Mouse (Mus musculus): Measurements from ENCODE around the gene Gstm6. TPM values are rescaled to one million over a fixed set of nuclear protein-coding genes. Genes with fewer than 3 reads are reported as not detected.
"Not testable (repeated sequence)": the region's sequence is repeated elsewhere in the genome, so short reads cannot be mapped to it uniquely, and the experiment has no call there.

Gene Gstm6
- total and polyA plus RNA-seq, 3 experiments: 0.16 TPM; not detected in 2

- TF ChIP-seq TAL1 (conservative IDR thresholded peaks at IDR 0.05; ENCODE audit: low read depth, low read length): no peak
- no peak for TF ChIP-seq GATA1 (IDR thresholded peaks at IDR 0.05; ENCODE audit: borderline replicate concordance, low read length)
- no peak for TF ChIP-seq GATA2 (IDR thresholded peaks at IDR 0.05; ENCODE audit: borderline replicate concordance, low read depth, low read length)
- TF ChIP-seq CTCF (IDR thresholded peaks at IDR 0.05; ENCODE audit: low read depth, low read length): no peak
- TF ChIP-seq POLR2AphosphoS5 (IDR thresholded peaks at IDR 0.05; ENCODE audit: insufficient replicate concordance, low read depth, low read length): no peak
- H3K4me1 ChIP-seq (ENCODE audit: insufficient read depth, low read depth, low read length): no peaks in the 10 kb centered on the region
- ATAC-seq (ENCODE audit: extremely low read depth, insufficient number of reproducible peaks, low FRiP score, poor library complexity, severe bottlenecking) (no peak), DNase-seq (ENCODE audit: low spot score) (no peak)
- no peaks in the 10 kb centered on the region for H3K36me3 ChIP-seq (replicated peaks)
- H3K9me3 ChIP-seq (replicated peaks): no peaks in the 10 kb centered on the region
- H3K4me3 ChIP-seq (ENCODE audit: low read depth, low read length): no peak overlapping the region
- peaks cover 26% of the 10 kb centered on the region for H3K27me3 ChIP-seq (ENCODE audit: insufficient read depth, low read length)
Observed at GRCm38 (mm10) chr3:107900955-107901673, 42.4 kb downstream of the Gstm6 start.

GRCm38 (mm10) chr3:107898691-107899090 lies 44.9 kb downstream of the Gstm6 start:
- ATAC-seq (ENCODE audit: extremely low read depth, insufficient number of reproducible peaks, low FRiP score, poor library complexity, severe bottlenecking) (no peak), DNase-seq (ENCODE audit: low spot score) (no peak)
- no peaks in the 10 kb centered on the region for H3K4me1 ChIP-seq (ENCODE audit: insufficient read depth, low read depth, low read length)
- H3K27me3 ChIP-seq (ENCODE audit: insufficient read depth, low read length): peaks cover 26% of the 10 kb centered on the region
- no peaks in the 10 kb centered on the region for H3K9me3 ChIP-seq (replicated peaks)
- H3K36me3 ChIP-seq (replicated peaks): no peaks in the 10 kb centered on the region
- TF ChIP-seq GATA2 (IDR thresholded peaks at IDR 0.05; ENCODE audit: borderline replicate concordance, low read depth, low read length) (no peak), POLR2AphosphoS5 (IDR thresholded peaks at IDR 0.05; ENCODE audit: insufficient replicate concordance, low read depth, low read length) (no peak), TAL1 (conservative IDR thresholded peaks at IDR 0.05; ENCODE audit: low read depth, low read length) (no peak), CTCF (IDR thresholded peaks at IDR 0.05; ENCODE audit: low read depth, low read length) (no peak), GATA1 (IDR thresholded peaks at IDR 0.05; ENCODE audit: borderline replicate concordance, low read length) (no peak)
- H3K4me3 ChIP-seq (ENCODE audit: low read depth, low read length): no peak overlapping the region

DNA sequence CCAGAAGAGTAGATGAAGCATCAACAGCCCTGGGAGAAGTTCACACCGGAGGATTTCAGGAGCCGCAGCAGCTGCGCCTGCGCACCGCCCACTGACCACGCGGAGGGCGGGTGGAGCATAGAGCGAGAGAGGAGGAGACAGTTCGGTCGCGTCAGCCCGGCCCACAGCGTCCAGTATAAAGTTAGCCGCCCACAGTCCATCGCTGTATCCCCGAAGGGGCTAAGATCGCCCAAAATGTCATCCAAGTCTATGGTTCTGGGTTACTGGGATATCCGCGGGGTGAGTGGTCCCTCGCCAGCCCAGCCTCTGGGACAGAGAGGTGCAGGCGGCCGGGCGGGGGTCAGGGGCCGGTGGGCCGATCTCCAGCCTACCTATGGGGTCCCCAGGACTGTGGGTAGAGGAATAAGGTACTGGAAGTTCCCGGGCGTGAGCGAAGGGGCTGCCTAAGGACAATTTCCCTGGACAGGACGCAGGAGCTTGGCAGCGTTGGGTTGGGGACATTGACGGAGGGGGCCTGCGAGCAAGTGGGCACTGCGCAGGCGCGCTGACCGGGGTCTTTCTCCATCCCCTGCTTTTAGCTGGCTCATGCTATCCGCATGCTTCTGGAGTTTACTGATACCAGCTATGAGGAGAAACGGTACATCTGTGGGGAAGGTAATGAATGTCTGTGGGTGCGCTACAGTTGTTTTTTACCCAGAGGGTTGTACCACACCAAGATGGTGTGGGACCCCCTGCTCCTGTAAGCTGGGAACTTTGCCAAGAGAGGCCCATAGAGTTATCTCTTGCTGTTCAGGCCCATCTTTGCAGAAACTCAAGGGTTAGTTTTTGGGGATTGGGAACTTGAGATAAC lies 47.6 kb downstream of the Gstm6 start, which contains the start of gene Gstm5:
TSS of gene Gstm5 (plus strand) at position 102 of the 850 bp plus-strand sequence.
- Histone ChIP-seq H3K4me3 (ENCODE audit: low read depth, low read length) (no peak within 1 kb of the TSS), H3K4me1 (ENCODE audit: insufficient read depth, low read depth, low read length) (no peaks in the 10 kb centered on the region), H3K27me3 (ENCODE audit: insufficient read depth, low read length) (peaks cover 19% of the 10 kb centered on the region), H3K36me3 (replicated peaks) (no peaks in the 10 kb centered on the region), H3K9me3 (replicated peaks) (no peaks in the 10 kb centered on the region)
- no peak for TF ChIP-seq TAL1 (conservative IDR thresholded peaks at IDR 0.05; ENCODE audit: low read depth, low read length)
- no peak for TF ChIP-seq GATA1 (IDR thresholded peaks at IDR 0.05; ENCODE audit: borderline replicate concordance, low read length)
- TF ChIP-seq CTCF (IDR thresholded peaks at IDR 0.05; ENCODE audit: low read depth, low read length): no peak
- TF ChIP-seq GATA2 (IDR thresholded peaks at IDR 0.05; ENCODE audit: borderline replicate concordance, low read depth, low read length): no peak
- TF ChIP-seq POLR2AphosphoS5 (IDR thresholded peaks at IDR 0.05; ENCODE audit: insufficient replicate concordance, low read depth, low read length): no peak
- DNase-seq (ENCODE audit: low spot score) (no peak), ATAC-seq (ENCODE audit: extremely low read depth, insufficient number of reproducible peaks, low FRiP score, poor library complexity, severe bottlenecking) (no peak)

GRCm38 (mm10) chr3:107895194-107895719 lies 48.3 kb downstream of the Gstm6 start:
- H3K4me1 ChIP-seq (ENCODE audit: insufficient read depth, low read depth, low read length): no peaks in the 10 kb centered on the region
- ATAC-seq (ENCODE audit: extremely low read depth, insufficient number of reproducible peaks, low FRiP score, poor library complexity, severe bottlenecking): no peak
- H3K4me3 ChIP-seq (ENCODE audit: low read depth, low read length): no peak overlapping the region
- H3K9me3 ChIP-seq (replicated peaks): no peaks in the 10 kb centered on the region
- H3K27me3 ChIP-seq (ENCODE audit: insufficient read depth, low read length): peaks cover 17% of the 10 kb centered on the region; the same call in 1 of the 2 replicates
- TF ChIP-seq POLR2AphosphoS5 (IDR thresholded peaks at IDR 0.05; ENCODE audit: insufficient replicate concordance, low read depth, low read length): no peak
- TF ChIP-seq GATA2 (IDR thresholded peaks at IDR 0.05; ENCODE audit: borderline replicate concordance, low read depth, low read length): no peak
- TF ChIP-seq GATA1 (IDR thresholded peaks at IDR 0.05; ENCODE audit: borderline replicate concordance, low read length): no peak
- no peak for TF ChIP-seq TAL1 (conservative IDR thresholded peaks at IDR 0.05; ENCODE audit: low read depth, low read length)
- no peak for TF ChIP-seq CTCF (IDR thresholded peaks at IDR 0.05; ENCODE audit: low read depth, low read length)
- H3K36me3 ChIP-seq (replicated peaks): no peaks in the 10 kb centered on the region
- no peak for DNase-seq (ENCODE audit: low spot score)

DNA sequence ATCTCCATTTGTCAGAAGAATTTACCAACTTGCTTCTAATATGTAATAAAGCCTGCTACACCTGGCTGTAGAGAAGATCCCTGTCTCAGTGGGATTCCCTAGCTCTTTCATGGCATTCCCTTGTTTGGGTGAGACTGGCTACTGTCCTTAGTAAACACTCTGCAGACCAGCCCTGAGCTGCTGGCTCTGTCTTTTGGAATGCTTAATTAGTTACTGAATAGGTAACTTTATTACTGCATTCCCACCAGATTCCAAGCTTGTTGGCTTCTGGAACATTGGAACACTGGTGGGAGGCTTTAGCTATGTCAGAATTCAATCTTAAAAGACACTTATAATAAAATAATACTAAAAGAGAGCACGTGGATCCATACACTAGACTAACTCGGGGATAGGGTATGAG lies 54.3 kb downstream of the Gstm6 start:
- not testable (repeated sequence) for H3K36me3 ChIP-seq (replicated peaks); H3K9me3 ChIP-seq (replicated peaks); H3K4me3 ChIP-seq (ENCODE audit: low read depth, low read length); H3K4me1 ChIP-seq (ENCODE audit: insufficient read depth, low read depth, low read length); DNase-seq (ENCODE audit: low spot score); ATAC-seq (ENCODE audit: extremely low read depth, insufficient number of reproducible peaks, low FRiP score, poor library complexity, severe bottlenecking)
- H3K27me3 ChIP-seq (ENCODE audit: insufficient read depth, low read length): peaks cover 30% of the 10 kb centered on the region

Other genes starting within 250 kb of the Gstm6 start
- 146 and 149 TPM in 2 replicates for gene Ahcyl1, start 247.2 kb downstream of the Gstm6 start, total RNA-seq (2014; fragmentation: Nextera tagmentation)
- gene Ahcyl1, start 247.2 kb downstream of the Gstm6 start, total RNA-seq (2017): 43.7 and 54.9 TPM in 2 replicates
- gene Ahcyl1, start 247.2 kb downstream of the Gstm6 start, polyA plus RNA-seq (2012): 18.2 and 21.4 TPM in 2 replicates
- gene Csf1, start 183.3 kb downstream of the Gstm6 start, total RNA-seq (2014; fragmentation: Nextera tagmentation): not detected in 2 replicates
- gene Csf1, start 183.3 kb downstream of the Gstm6 start, total RNA-seq (2017): 0.06 and 0.11 TPM in 2 replicates
- gene Csf1, start 183.3 kb downstream of the Gstm6 start, polyA plus RNA-seq (2012): 0.03 TPM in 1 of 2 replicates, not detected in the other
- gene Eps8l3, start 66.5 kb downstream of the Gstm6 start, total RNA-seq (2014; fragmentation: Nextera tagmentation): not detected in 2 replicates
- gene Eps8l3, start 66.5 kb downstream of the Gstm6 start, total RNA-seq (2017): 0.06 TPM in 1 of 2 replicates, not detected in the other
- gene Eps8l3, start 66.5 kb downstream of the Gstm6 start, polyA plus RNA-seq (2012): not detected in 2 replicates
- gene Gstm5, start 47.9 kb downstream of the Gstm6 start, total RNA-seq (2014; fragmentation: Nextera tagmentation): not detected in 2 replicates
- gene Gstm5, start 47.9 kb downstream of the Gstm6 start, total RNA-seq (2017): not detected in 2 replicates
- gene Gstm5, start 47.9 kb downstream of the Gstm6 start, polyA plus RNA-seq (2012): not detected in 2 replicates
- not detected in 2 replicates for gene Gstm7, start 11.9 kb downstream of the Gstm6 start, total RNA-seq (2014; fragmentation: Nextera tagmentation)
- not detected in 2 replicates for gene Gstm7, start 11.9 kb downstream of the Gstm6 start, total RNA-seq (2017)
- gene Gstm7, start 11.9 kb downstream of the Gstm6 start, polyA plus RNA-seq (2012): not detected in 2 replicates
- gene Gstm3, start 25.5 kb upstream of the Gstm6 start, total RNA-seq (2014; fragmentation: Nextera tagmentation): not detected in 2 replicates
- not detected in 2 replicates for gene Gstm3, start 25.5 kb upstream of the Gstm6 start, total RNA-seq (2017)
- gene Gstm3, start 25.5 kb upstream of the Gstm6 start, polyA plus RNA-seq (2012): not detected in 2 replicates
- not detected in 2 replicates for gene Gstm2, start 42.7 kb upstream of the Gstm6 start, total RNA-seq (2014; fragmentation: Nextera tagmentation)
- gene Gstm2, start 42.7 kb upstream of the Gstm6 start, total RNA-seq (2017): not detected in 2 replicates
- not detected in 2 replicates for gene Gstm2, start 42.7 kb upstream of the Gstm6 start, polyA plus RNA-seq (2012)
- gene Gstm1, start 74.2 kb upstream of the Gstm6 start, total RNA-seq (2014; fragmentation: Nextera tagmentation): not detected in 2 replicates
- 0.12 TPM in 1 of 2 replicates, not detected in the other for gene Gstm1, start 74.2 kb upstream of the Gstm6 start, total RNA-seq (2017)
- 0.53 and 0.63 TPM in 2 replicates for gene Gstm1, start 74.2 kb upstream of the Gstm6 start, polyA plus RNA-seq (2012)
- gene Gstm4, start 101.1 kb upstream of the Gstm6 start, total RNA-seq (2014; fragmentation: Nextera tagmentation): not detected in 2 replicates
- not detected in 2 replicates for gene Gstm4, start 101.1 kb upstream of the Gstm6 start, total RNA-seq (2017)
- not detected in 2 replicates for gene Gstm4, start 101.1 kb upstream of the Gstm6 start, polyA plus RNA-seq (2012)
- gene Ampd2, start 142.9 kb upstream of the Gstm6 start, total RNA-seq (2014; fragmentation: Nextera tagmentation): 169 and 188 TPM in 2 replicates
- 81.6 and 85.9 TPM in 2 replicates for gene Ampd2, start 142.9 kb upstream of the Gstm6 start, total RNA-seq (2017)
- 380 and 438 TPM in 2 replicates for gene Ampd2, start 142.9 kb upstream of the Gstm6 start, polyA plus RNA-seq (2012)
- gene Gnat2, start 149.0 kb upstream of the Gstm6 start, total RNA-seq (2014; fragmentation: Nextera tagmentation): 9.0 and 10.2 TPM in 2 replicates
- gene Gnat2, start 149.0 kb upstream of the Gstm6 start, total RNA-seq (2017): 2.0 and 4.5 TPM in 2 replicates
- gene Gnat2, start 149.0 kb upstream of the Gstm6 start, polyA plus RNA-seq (2012): 0.85 and 2.4 TPM in 2 replicates
- gene Gnai3, start 202.4 kb upstream of the Gstm6 start, total RNA-seq (2014; fragmentation: Nextera tagmentation): 254 and 274 TPM in 2 replicates
- gene Gnai3, start 202.4 kb upstream of the Gstm6 start, total RNA-seq (2017): 413 and 481 TPM in 2 replicates
- gene Gnai3, start 202.4 kb upstream of the Gstm6 start, polyA plus RNA-seq (2012): 36.8 and 37.9 TPM in 2 replicates
- gene Gpr61, start 211.1 kb upstream of the Gstm6 start, total RNA-seq (2014; fragmentation: Nextera tagmentation): not detected in 2 replicates
- gene Gpr61, start 211.1 kb upstream of the Gstm6 start, total RNA-seq (2017): under 0.01 and 0.11 TPM in 2 replicates
- gene Gpr61, start 211.1 kb upstream of the Gstm6 start, polyA plus RNA-seq (2012): not detected in 2 replicates
- 0.29 and 0.98 TPM in 2 replicates for gene Amigo1, start 242.6 kb upstream of the Gstm6 start, total RNA-seq (2014; fragmentation: Nextera tagmentation)
- gene Amigo1, start 242.6 kb upstream of the Gstm6 start, total RNA-seq (2017): 0.66 and 0.99 TPM in 2 replicates
- gene Amigo1, start 242.6 kb upstream of the Gstm6 start, polyA plus RNA-seq (2012): 0.46 and 0.51 TPM in 2 replicates

Data from G1E (cell line).